Mouse (Mus musculus): ENCODE results near the gene Gm5767. TPM values are rescaled to one million over a fixed set of nuclear protein-coding genes. Genes with fewer than 3 reads are reported as not detected.

Gene Gm5767
- polyA plus RNA-seq, 1 experiment from 2014 or later: not detected

Other genes starting within 250 kb of the Gm5767 start
- 53.7 and 58.4 TPM in 2 replicates for gene Mettl22, start 210.0 kb upstream of the Gm5767 start, polyA plus RNA-seq (2015; fragmentation: Nextera tagmentation; extraction: Ambion mirVana)
- 95.2 and 106 TPM in 2 replicates for gene Abat, start 167.3 kb upstream of the Gm5767 start, polyA plus RNA-seq (2015; fragmentation: Nextera tagmentation; extraction: Ambion mirVana)
- 33.1 and 37.0 TPM in 2 replicates for gene Pmm2, start 43.1 kb upstream of the Gm5767 start, polyA plus RNA-seq (2015; fragmentation: Nextera tagmentation; extraction: Ambion mirVana)
- 22.5 and 23.1 TPM in 2 replicates for gene Tmem186, start 43.1 kb upstream of the Gm5767 start, polyA plus RNA-seq (2015; fragmentation: Nextera tagmentation; extraction: Ambion mirVana)
- gene Carhsp1, start 8.6 kb upstream of the Gm5767 start, polyA plus RNA-seq (2015; fragmentation: Nextera tagmentation; extraction: Ambion mirVana): 148 and 167 TPM in 2 replicates
- 23.9 and 25.5 TPM in 2 replicates for gene Usp7, start 111.5 kb downstream of the Gm5767 start, polyA plus RNA-seq (2015; fragmentation: Nextera tagmentation; extraction: Ambion mirVana)
- gene 1810013L24Rik, start 149.3 kb downstream of the Gm5767 start, polyA plus RNA-seq (2015; fragmentation: Nextera tagmentation; extraction: Ambion mirVana): 23.8 and 24.5 TPM in 2 replicates

Data from hindbrain, embryonic 16.5 days (tissue).